Mouse (Mus musculus): ENCODE measurements around the gene Gm49394.
A peak's percentile ranks its signal among the peaks of the same experiment; 100 is the strongest.

The Gm49394 gene

DNA sequence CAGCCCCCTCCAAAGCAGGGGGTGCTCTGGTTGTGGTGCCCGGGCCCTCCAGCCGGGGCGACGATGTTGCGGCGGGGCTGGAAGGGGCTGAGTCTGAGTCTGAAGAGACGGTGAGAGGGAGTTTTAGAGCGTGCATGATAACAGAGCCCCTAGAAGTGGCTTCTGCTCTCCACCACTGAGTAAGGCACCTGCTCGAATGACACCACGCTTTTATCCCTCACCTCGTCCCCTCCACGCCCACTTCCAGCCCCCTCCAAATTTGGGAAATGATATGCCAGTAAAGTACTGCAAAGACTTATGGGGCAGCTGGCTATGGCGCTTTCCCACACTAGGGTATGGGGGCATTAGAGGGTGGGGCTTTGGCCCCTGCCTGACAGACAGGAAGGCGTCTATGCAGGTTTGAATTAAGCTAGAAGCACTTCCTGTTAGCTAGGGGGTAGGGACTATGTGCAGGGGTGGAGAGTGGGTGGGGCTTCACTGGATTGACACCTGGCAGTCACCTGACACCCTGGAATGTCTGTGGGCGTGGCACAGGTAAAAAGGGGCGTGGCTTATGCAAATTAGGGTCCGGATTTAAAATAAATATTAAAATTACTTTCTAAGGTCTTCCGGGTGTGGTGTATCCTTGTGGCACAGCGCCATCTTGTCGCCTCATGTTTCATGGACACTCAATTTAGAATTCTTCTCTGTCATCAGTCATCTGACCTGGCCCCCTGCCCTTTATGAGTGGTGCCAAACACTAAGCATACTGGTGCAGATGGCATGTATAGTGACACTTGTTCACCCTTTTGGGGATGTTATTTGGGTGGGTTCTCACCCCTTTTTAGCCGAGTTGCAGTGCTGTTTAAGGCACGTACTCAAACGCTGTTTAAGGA is at the start of gene Gm49394:
Gene Gm49394, minus strand, starts transcription at position 192 of the 875 bp plus-strand sequence.
- DNase-seq (ENCODE audit: low spot score): peak; percentile 63

DNA sequence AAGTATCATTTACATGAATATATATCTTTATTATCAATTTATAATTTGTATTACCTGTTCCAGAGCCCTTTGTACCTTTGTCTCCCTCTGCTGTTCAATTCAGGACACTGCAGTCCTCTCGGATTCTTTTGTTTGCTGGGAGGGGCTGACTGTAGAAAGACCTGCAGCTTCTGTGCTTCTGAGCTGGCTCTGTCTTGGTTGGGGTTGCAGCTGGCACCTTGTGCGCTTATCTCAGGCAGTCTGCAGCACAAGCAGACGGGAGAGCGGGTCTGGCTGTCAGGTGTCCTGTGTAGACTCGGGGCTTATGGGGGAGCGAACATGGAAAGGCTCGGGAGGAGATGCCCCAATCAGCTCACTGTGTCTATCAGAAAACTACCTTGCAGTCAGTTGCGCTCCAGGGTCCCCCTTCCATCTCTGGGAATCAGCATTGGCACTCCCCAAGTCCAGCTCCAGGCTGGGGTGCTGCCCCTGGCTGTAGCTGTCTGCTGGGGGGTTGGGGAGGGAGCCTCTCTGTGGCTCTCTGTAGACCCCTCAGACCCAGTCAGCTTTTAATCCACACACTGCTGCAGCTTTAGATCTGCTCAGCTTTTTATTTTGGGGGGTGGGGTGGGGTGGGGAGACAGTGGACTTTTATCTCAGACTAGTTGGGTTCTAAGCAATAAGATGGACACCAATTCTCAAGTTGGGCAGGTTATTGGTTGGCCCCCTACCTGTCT is 45.2 kb upstream of the Gm49394 start:
- peak; percentile 53 for DNase-seq (ENCODE audit: low spot score)

DNA sequence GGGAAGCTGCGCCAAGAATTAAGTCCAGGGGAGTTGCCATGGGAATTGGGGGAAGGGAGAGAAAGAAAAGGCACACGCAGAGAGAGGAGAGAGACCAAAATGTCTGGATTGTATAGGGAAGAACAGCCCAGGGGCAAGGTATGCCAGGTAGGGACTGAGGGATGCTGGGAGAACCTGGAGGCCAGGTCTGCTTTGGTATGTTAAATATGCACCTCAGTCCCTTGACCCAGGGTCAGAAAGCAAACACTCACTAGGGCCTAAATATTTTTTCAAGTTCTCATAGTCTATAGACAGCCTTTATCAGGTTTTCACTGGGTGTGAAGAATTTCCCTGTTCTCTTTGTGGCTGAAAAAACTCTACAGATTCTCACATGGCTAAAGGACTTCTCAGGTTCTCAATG is 37.1 kb upstream of the Gm49394 start:
- DNase-seq (ENCODE audit: low spot score): no peak

DNA sequence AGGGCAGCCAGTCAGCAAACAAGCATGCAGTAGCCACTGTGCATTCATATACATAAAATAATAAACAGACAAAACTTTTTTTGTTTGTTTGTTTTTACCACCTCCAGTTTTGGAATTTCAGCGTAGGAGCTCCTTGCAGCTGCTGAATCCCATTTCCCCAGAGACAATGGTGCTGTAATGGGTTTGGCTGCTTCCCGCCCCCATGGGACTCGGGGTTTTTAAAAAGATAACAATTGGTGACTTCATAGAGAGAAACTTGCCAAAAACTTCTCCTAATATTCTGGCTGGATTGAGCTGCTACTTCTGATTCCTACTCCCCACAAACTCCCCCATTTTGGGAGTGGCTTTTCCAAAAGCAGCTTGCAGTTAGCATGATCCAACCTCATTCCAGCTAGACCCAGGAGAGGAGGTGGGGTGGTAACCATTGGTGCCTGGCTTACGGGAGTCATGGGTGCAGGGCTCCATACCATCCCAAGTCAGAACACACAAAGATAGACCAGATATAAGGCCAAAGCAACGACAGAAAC is 29.7 kb upstream of the Gm49394 start:
- peak; percentile 40 for DNase-seq (ENCODE audit: low spot score)

DNA sequence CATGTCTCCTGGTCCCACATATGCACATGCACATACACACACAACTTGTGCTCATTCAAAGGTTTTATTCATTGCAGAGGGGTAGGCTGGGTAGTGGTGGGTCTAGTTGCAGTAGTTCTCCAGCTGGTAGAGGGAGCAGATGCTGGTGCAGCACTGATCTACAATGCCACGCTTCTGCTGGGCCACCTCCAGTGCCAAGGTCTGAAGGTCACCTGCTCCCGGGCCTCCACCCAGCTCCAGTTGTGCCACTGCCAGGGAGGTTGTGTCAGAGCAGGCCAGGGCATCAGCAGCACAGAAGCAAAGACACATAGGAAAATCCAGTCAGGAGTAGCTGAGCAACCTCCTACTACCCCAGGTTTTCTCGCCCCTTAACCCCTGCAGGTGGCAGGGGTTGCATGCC is 8.9 kb upstream of the Gm49394 start:
- DNase-seq (ENCODE audit: low spot score): no peak

DNA sequence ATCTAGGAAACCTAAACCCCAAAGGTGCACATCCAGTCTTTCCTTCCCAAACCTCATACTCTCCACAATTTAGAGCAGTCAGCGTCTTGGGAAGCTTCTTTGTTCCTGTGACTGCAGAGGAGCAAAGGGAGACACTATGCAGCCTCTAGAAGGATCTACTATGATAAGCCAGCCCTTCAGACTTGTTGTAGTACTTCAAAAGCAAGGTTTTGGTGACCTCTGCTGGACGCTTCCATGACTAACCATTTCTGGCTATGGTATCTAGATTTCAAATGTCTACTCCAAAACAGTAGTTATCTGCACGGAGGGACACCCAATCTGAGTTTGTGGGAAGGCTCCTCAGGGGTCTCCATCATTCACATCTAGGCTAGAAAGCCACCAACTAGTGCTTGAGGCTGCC is 5.9 kb upstream of the Gm49394 start:
- DNase-seq (ENCODE audit: low spot score): peak; percentile 76

DNA sequence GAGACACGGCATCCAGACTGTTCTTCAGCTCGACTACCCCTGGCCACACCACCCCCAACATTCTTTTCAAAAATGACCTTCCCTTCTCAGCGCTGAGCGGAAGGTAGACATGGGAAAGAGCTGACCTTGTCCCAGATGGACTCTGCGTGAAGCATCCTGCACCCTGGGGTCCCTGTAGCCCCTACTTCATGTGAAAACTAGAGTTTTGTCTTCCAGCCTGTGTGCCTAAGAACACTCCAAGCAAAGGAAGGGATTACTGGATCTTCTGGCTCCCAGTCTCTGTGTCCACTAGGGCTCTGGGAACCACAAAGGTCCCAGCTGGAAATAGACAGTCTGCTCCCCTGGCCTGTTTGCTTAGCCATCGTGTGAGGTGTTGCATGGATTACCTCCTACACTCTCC is 5.4 kb upstream of the Gm49394 start:
- peak; percentile 33 for DNase-seq (ENCODE audit: low spot score)

DNA sequence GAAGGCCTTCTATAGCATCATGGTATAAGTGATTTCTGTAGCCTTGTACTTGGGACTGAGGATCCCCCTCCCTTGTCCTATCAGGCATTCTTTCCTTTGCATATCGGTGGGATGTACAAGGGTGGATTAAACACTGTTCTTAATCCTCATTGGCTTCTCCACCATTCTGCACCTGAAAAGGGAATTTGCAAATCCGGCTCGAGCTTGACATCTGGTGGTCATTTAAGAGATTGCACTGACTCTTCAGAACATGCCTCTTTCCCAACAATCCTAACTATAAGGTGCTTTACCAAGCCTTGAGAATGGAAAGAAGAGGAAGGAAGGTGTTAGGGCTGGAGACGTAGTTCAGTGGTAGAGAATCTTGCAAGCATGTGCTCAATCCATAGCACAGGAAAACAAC is 2.4 kb upstream of the Gm49394 start:
- peak; percentile 73 for DNase-seq (ENCODE audit: low spot score)

DNA sequence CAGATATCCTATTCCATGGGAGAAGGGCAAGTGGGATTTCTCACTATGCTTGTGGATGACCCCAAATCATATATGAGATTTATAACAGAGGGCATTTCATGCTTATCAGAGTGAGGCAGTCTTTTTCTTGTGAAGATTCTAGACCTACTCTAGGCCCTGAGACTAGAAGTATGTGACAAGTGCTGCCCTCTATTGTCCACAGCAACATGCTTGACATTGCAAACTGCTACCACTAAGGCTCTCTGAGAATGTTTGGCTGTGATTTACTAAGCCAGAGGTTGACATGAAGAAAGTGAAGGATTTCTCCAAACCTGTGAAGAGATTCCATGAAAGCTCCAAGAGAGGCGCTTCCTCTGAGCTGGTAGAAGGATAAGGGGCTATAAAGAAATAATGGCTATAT is 1.3 kb upstream of the Gm49394 start:
- DNase-seq (ENCODE audit: low spot score): no peak

DNA sequence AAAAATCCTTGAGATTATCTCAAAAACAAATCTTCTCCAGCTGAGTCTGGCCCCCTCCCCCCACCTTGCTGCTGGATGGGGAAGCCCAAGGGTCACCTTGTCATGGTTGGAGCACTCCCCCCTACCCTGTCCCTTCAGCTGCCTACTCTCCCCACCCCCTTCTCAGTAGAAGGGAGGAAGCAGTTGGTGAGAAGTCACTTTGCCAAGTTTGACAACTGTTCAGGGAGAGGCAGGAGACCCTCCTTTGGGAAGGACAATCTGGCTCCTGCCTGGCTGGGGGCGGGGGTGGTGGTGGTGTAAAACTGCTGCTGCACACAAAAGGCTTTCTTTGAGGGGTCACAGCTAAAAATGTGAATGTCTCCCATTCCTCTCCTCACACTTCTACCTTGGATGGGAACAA is 1.4 kb downstream of the Gm49394 start:
- no peak for DNase-seq (ENCODE audit: low spot score)

DNA sequence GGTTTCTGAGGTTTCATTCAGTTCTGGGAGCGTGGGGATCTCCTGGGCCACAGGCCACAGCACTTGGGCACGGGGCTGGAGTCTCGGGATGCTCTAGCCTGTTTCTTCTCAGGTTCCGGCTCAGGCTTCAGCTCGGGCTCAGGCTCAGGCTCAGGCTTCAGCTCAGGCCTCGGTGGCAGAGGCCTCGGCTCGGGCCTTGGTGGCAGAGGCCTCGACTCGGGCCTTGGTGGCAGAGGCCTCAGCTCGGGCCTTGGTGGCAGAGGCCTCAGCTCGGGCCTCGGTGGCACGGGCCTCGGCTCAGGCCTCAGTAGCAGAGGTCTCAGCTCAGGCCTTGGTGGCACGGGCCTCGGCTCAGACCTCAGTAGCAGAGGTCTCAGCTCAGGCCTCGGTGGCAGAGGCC is 2.2 kb downstream of the Gm49394 start:
- DNase-seq (ENCODE audit: low spot score): no peak

DNA sequence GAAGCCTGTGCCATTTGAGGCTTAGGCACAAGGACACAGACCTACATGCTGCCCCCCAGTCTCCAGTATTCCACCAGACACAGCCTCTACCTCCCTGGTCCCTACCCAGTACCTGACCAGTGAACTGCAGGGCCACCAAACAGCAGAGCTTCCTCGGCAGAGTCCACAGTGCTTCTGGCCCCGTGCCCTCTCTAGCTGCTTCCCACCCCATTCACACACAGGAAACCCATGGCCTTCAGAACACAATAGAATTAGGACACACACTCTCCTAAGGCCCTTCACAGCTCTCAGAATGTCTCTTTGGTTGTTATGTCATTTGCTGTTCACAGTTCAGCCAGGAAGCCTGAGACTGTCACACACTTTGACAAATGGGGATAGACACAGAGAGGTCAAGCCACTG is 3.1 kb downstream of the Gm49394 start, which contains the start of gene Igf2:
Gene Igf2, minus strand, starts transcription at position 158 of the 400 bp plus-strand sequence.
- DNase-seq (ENCODE audit: low spot score): no peak

DNA sequence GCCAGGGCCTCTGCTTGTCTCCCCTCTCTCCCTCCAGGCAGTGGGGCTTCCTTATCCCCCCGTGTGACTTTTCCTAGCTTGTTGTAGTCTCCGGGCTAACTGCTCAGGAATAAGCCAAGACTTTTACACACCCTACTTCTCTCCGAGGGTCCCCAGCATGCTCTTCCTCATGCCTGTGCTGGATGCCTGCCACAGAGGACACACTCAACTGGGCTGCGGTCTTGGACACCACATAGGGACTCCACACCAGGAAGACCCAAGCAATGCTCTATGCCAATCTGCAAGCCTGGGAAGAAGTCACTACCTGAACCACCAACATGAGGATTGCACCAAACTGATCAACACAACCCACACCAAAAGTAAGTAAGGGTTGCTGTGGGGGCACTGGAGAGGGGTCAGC is 3.6 kb downstream of the Gm49394 start:
- no peak for DNase-seq (ENCODE audit: low spot score)

DNA sequence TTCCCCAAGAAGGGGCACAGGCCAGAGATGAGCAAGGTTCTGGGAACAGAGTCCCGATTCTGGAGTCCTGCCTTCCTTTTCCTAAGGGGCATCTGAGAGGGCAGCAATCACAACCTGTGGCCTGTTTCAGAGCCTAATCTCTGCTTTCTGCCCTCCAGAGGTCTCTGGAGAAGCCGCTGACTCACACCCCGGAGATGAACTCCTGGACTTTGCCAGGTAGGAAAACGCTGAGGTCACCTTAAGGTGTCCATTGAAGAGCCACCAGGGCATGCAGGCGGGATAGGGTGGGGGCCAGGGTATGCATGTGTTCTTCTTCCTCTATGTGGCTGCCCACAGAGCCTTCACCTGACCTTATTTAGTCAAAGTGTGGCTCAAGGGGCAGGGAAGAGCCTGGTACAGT is 4.4 kb downstream of the Gm49394 start:
- no peak for DNase-seq (ENCODE audit: low spot score)

DNA sequence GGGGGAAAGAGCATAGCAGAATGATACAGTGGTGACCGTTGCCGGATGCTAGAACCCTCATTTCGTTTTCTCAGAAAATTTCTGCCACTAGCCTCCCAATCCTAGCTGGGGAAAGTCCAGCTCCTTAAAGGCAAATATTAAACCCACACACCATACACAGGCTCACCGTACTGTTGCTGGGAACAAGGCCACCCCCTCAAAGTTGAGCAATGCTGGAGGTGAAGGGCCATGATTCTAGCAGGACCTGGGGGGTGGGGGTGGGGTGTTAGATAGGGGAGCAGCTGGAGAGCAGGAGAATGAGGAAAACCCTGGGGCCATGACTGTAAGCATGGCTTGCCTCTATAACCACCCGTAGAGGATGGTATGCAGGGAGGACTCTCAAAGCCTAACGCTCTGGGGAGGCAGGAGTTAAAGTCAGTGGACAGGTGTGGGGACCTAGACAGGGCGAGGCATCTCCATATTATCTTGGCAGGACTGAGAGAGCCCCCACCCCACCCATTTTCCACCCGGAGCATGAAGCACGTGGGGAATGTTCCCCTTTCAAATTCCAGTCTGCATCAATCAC is 5.2 kb downstream of the Gm49394 start:
- no peak for DNase-seq (ENCODE audit: low spot score)

DNA sequence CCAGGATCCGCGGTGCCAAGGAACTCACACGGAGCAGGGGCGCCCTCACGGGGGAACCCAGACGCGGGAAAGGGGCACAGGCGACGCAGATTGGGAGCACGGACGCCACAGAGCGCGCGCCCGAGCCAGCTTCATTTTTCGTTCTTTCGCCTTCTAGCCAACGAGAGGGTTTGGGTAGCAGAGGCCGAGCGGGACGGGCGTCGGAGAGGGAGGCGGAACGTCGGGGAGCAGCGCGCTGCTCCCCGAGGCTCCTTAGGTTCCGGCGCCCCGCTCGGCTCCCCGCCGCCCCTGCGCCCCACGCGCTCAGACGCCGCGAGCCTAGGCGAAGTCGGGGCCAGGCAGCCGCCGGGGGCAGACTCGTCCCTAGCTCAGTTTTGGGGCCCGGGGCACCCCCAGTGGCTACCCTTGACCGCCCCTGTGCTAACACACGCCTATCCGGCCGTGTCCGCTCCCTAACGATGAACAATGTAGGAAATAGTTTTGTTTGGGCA is 5.8 kb downstream of the Gm49394 start:
- no peak for DNase-seq (ENCODE audit: low spot score)

DNA sequence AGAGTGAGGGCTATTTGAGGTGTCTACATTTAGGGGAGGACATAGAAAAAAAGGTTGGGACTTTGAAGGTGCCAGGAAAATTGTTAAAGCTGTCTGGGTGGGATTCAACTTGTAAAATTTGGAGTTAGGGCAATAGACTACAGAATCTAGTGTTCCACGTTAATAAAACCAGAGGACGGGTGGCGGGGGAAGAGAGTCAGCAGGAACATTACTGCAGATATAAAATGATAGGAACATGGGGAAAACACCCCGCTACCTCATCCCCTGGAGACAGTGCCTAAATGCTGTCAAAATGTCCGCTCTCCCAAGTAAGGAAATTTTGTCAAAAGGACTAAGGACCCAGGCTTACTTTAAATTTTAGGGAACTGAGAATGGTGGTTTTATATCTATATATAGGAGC is 6.6 kb downstream of the Gm49394 start:
- no peak for DNase-seq (ENCODE audit: low spot score)

DNA sequence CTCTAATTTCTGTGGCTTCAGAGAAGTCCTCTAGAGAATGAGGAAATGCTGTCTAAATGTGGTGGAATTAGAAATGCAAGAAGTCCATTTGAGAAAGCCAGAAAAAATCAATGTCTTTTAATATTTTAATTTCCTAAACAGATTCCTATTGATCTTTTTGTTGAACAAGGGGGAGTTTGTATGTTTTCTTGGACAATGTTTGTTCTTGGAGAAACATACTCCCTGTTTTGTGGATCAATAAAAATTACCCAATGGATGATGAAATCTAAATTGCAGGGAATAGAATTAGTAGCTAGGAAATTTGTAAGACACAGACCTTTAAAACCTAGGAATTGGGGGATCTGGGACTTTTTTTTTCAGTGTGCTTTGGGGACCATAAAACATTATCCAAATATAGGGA is 7.9 kb downstream of the Gm49394 start:
- DNase-seq (ENCODE audit: low spot score): no peak

DNA sequence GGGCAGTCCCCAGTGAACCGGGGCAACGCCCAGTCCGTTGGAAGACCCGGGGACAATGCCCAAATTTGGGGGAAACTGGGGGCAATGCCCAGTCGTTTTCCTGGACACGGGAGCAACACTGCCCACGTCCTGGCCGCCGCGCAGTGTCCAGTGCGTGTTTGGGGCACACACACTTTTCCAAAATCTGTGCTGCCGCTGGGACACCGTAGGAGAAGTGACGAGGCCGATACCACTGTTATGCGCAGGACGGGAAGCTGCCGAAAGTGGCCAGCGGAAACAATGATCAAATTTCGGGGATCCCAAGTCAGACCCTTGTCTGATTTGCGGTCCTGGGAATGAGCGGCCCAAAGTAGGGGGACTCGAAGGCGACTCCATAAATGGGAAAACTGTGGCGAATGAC is 8.7 kb downstream of the Gm49394 start:
- DNase-seq (ENCODE audit: low spot score): no peak

DNA sequence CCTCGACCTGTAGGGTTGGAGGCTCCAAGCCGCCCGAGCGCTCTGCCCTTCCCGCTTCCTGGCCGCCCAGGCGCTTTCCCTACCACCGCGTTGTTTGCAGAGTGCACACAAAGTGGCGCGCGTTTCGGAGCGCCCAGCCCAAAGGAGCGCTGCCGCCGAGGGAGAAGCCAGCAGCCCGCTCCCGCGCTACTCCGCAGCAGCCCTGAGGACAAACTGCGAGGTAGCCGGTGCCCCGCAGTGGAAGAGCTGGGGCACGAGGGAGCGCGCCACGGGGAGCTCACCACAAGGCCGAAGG is 9.1 kb downstream of the Gm49394 start:
- no peak for DNase-seq (ENCODE audit: low spot score)

DNA sequence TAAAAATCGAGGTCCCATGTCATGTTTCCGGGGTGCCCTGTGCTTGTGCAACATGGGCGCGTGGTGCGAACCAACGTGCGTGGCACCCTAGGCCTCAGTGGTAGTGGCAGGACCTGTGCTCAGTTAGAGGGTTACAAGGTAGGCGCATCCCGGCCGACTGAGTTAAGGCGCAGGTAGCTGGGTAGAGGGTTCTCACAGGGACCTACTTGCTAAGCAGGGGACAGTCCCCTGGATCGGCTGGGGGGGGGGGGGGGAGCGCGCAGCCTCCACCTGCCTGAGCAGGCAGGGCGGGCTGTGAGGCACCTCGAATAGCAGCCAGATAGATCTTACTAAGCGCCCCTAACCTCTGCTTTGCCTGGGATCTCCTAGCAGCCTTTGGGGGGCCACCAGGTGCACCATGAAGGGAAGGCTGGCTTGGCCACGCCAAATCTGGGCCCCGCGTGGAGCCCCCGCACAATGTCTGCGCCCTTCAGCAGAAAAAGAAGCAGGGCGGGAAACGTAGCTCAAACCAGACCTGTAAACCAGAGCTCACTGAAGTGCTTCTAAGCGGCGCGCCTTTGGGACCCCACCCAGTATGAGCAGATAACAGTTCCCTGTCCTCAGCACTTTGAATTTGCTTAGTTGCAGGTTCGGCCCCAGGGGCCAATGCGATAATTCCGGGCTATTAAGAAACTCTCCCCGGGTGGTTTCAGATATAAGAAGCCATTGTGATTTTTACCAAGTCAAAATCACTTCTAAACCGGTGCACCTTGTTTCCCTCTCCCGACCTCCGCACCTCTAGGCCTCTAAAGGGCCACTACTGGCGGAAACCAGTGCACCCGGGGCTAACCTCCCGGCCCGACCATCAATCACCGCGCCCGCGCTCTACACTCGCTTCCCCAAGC is 9.7 kb downstream of the Gm49394 start:
- no peak for DNase-seq (ENCODE audit: low spot score)

DNA sequence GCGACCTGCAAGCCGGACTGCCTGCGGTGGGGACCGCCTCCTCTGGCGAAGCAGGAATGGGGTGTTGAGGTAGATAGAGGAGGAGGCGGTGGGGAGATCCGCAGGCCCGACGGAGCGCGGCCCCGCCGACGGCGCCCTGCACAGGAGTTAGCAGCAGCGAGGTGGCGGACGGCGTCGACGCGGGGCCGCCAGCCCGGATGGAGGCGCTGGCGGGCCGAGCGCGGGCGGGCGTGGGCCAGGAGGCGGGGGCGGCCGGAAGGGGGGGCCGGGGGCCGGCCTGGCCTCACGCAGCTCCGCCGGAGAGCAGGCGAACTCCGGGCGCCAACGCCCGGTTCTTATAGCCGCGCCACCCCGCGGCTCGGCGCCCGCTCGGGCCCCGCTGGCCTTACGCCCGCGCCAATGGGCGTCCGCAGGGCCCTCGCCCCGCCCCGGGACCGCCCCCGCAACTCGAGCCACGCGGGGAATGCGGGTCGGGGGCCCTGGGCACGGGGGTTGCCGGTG is 10.5 kb downstream of the Gm49394 start:
- peak; percentile 70 for DNase-seq (ENCODE audit: low spot score)

Measured in testis, postnatal 10 days (tissue).